Mouse (Mus musculus): ENCODE measurements at regions not wholly inside any gene's neighbourhood (a gene's known extent, or its start where the extent isn't known, plus 50 kb on each side); places are given as distances from the start of the nearest gene placed in this dataset.

DNA sequence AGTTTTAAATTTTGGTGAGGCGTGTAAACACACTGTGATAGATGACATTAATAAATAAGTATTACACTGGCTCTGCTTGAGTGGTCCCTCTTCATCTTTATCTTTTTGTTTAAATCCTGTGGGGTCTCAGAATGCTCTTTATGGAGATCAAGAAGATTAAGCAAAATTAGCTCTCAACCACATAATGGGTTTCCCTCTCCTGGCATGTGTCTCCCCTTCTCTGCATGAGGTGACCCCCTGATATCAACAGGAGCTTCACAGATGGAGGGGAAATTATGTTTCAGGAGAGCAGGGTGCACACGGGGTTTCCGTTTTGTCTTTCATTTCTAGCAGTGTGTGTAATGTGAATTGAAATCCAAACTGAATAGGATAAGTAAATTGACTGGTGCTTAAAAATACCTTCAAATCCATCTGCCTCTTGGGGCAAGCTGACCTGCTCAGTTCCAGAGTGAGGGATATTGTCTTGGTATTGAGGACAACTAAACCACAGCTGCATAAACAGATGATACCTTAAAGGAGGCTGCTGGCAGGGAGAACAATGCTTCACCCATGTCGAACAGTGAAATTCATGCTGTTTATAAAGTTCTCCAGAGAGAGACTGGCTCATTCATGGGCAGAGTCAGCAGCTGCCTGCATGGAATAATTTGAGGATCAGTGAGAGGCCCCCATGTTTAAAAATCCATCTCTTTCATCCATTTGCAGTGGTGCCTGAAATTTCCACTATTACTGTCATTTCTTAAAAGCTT, 518.3 kb upstream of the Nr2f1 start:
- in situ Hi-C loops (cut with MboI; ENCODE audit: low sequenced_read_pairs in 2 of 2, unreplicated experiment in 2 of 2), result no loop called here
- no peak for TF ChIP-seq CHD2 (IDR thresholded peaks at IDR 0.05; ENCODE audit: low read depth, low read length)
- TF ChIP-seq HCFC1 (IDR thresholded peaks at IDR 0.05; ENCODE audit: borderline replicate concordance, insufficient read depth, low read length), result no peak
- no peak for TF ChIP-seq ZNF384 (IDR thresholded peaks at IDR 0.05; ENCODE audit: low read depth, low read length)
- no peak for TF ChIP-seq ZC3H11A (IDR thresholded peaks at IDR 0.05; ENCODE audit: borderline replicate concordance, low read depth, low read length)
- TF ChIP-seq MAFK (IDR thresholded peaks at IDR 0.05; ENCODE audit: insufficient read depth, low read depth, low read length), result no peak
- no peaks in the 10 kb centered on the region for H3K36me3 ChIP-seq (ENCODE audit: control insufficient read depth, insufficient read depth, low read length, poor library complexity, severe bottlenecking)
- H3K4me3 ChIP-seq (ENCODE audit: insufficient read depth in 1 of 2, low read depth in 1 of 2, low read length in 2 of 2, poor library complexity in 1 of 2, severe bottlenecking in 1 of 2), result no peak overlapping the region
- no peaks in the 10 kb centered on the region for H3K4me1 ChIP-seq (ENCODE audit: control insufficient read depth in 2 of 2, insufficient read depth in 2 of 2, low read length in 2 of 2, poor library complexity in 1 of 2)
- H3K27ac ChIP-seq (ENCODE audit: insufficient read depth, low read depth, low read length, poor library complexity, severe bottlenecking), result no peak overlapping the region
- no peak for DNase-seq (ENCODE audit: low read depth, low spot score)
- no peak overlapping the region for H3K9ac ChIP-seq (ENCODE audit: insufficient read depth, low read depth, low read length, poor library complexity, severe bottlenecking)
- H3K9me3 ChIP-seq (ENCODE audit: control insufficient read depth, insufficient read depth, low read depth, low read length), result no peaks in the 10 kb centered on the region

DNA sequence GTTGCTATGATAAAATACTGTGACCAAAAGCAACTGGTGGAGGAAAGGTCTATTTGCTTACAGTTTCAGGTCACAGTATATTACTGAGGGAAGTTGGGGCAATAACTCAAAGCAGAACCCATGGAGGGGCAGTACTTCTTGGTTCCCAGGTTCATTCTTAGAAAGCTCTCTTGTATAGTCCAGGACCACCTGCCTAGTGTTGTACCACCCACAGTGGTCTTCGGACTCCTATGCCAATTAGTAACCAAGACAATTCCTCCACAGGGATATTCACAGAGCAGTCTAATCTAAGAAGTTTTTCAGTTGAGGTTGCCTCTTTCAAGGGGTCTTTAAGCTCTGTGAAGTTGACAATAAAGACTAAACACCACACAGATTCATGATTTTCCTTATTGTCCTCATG, 517.6 kb upstream of the Nr2f1 start:
- Histone ChIP-seq H3K9me3 (ENCODE audit: control insufficient read depth, insufficient read depth, low read depth, low read length) (no peaks in the 10 kb centered on the region), H3K27ac (ENCODE audit: insufficient read depth, low read depth, low read length, poor library complexity, severe bottlenecking) (no peak overlapping the region), H3K4me3 (ENCODE audit: insufficient read depth in 1 of 2, low read depth in 1 of 2, low read length in 2 of 2, poor library complexity in 1 of 2, severe bottlenecking in 1 of 2) (no peak overlapping the region), H3K9ac (ENCODE audit: insufficient read depth, low read depth, low read length, poor library complexity, severe bottlenecking) (no peak overlapping the region), H3K36me3 (ENCODE audit: control insufficient read depth, insufficient read depth, low read length, poor library complexity, severe bottlenecking) (no peaks in the 10 kb centered on the region), H3K4me1 (ENCODE audit: control insufficient read depth in 2 of 2, insufficient read depth in 2 of 2, low read length in 2 of 2, poor library complexity in 1 of 2) (no peaks in the 10 kb centered on the region)
- DNase-seq (ENCODE audit: low read depth, low spot score), result no peak
- no peak for TF ChIP-seq ZNF384 (IDR thresholded peaks at IDR 0.05; ENCODE audit: low read depth, low read length)
- in situ Hi-C loops (cut with MboI; ENCODE audit: low sequenced_read_pairs in 2 of 2, unreplicated experiment in 2 of 2), result no loop called here

DNA sequence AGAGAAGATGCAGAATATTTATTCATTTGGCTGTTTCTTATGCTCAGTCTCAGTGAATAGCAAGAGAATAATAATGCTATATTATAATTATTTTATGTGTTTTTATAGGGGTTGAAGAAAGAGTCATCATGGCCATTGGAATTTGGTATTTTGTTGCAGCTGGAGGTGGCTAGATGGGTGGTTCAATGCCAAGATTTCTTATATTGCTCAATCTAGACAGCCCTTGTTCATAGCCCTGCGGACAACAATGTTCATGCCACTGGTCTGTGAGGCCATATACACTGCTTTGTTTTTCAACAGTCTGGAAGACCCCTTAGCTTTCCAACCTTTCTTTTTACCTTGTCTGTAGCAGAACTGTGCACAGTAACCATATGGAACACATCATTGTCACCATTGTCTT, 505.1 kb upstream of the Nr2f1 start:
- H3K9me3 ChIP-seq (ENCODE audit: control insufficient read depth, insufficient read depth, low read depth, low read length), result no peaks in the 10 kb centered on the region
- in situ Hi-C loops (cut with MboI; ENCODE audit: low sequenced_read_pairs in 2 of 2, unreplicated experiment in 2 of 2), result no loop called here

DNA sequence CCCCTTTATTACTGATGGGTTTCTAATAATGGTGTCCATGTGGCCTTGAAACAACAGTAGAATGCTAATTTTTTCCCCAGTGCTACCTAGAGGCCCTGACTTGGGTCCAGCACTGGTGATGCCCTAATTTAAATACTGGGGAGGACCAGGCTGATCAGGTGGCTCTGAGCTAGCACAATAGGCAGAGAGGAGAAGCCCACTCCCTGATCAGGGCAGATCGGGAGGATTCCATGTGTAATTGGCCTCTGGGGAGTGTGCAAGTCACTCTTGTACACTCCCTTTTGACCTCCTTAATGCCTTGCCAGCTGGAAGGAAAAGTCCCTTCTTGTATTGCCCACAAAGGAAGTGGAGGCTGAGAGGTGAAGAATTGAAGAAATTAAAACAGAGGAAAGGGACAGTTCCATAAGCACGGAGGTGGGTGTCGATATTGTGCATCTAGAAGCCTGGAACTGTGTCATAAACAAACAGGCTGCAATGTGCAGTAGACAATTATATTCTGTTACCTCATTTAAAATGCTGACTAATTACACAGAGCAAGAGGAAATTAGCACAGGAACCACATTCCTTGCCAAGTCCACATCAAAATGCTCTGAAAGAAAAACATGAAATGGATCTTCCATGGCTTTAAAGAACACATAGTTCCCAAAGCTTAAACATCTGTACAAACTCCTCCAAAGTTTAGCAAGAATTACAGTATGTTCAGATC, 498.4 kb upstream of the Nr2f1 start:
- Histone ChIP-seq H3K9me3 (ENCODE audit: control insufficient read depth, insufficient read depth, low read depth, low read length) (no peaks in the 10 kb centered on the region), H3K36me3 (ENCODE audit: control insufficient read depth, insufficient read depth, low read length, poor library complexity, severe bottlenecking) (no peaks in the 10 kb centered on the region), H3K27ac (ENCODE audit: insufficient read depth, low read depth, low read length, poor library complexity, severe bottlenecking) (no peak overlapping the region), H3K4me3 (ENCODE audit: insufficient read depth in 1 of 2, low read depth in 1 of 2, low read length in 2 of 2, poor library complexity in 1 of 2, severe bottlenecking in 1 of 2) (no peak overlapping the region), H3K4me1 (ENCODE audit: control insufficient read depth in 2 of 2, insufficient read depth in 2 of 2, low read length in 2 of 2, poor library complexity in 1 of 2) (no peaks in the 10 kb centered on the region), H3K9ac (ENCODE audit: insufficient read depth, low read depth, low read length, poor library complexity, severe bottlenecking) (no peak overlapping the region)
- no peak for DNase-seq (ENCODE audit: low read depth, low spot score)
- TF ChIP-seq ZNF384 (IDR thresholded peaks at IDR 0.05; ENCODE audit: low read depth, low read length) (no peak), MAFK (IDR thresholded peaks at IDR 0.05; ENCODE audit: insufficient read depth, low read depth, low read length) (no peak), HCFC1 (IDR thresholded peaks at IDR 0.05; ENCODE audit: borderline replicate concordance, insufficient read depth, low read length) (no peak), CHD2 (IDR thresholded peaks at IDR 0.05; ENCODE audit: low read depth, low read length) (no peak), ZC3H11A (IDR thresholded peaks at IDR 0.05; ENCODE audit: borderline replicate concordance, low read depth, low read length) (no peak)
- in situ Hi-C loops (cut with MboI; ENCODE audit: low sequenced_read_pairs in 2 of 2, unreplicated experiment in 2 of 2), result no loop called here

More for the DNA sequence above, 505.1 kb upstream of the Nr2f1 start:
- Histone ChIP-seq H3K4me3 (ENCODE audit: insufficient read depth in 1 of 2, low read depth in 1 of 2, low read length in 2 of 2, poor library complexity in 1 of 2, severe bottlenecking in 1 of 2) (no peak overlapping the region), H3K36me3 (ENCODE audit: control insufficient read depth, insufficient read depth, low read length, poor library complexity, severe bottlenecking) (no peaks in the 10 kb centered on the region), H3K4me1 (ENCODE audit: control insufficient read depth in 2 of 2, insufficient read depth in 2 of 2, low read length in 2 of 2, poor library complexity in 1 of 2) (no peaks in the 10 kb centered on the region), H3K27ac (ENCODE audit: insufficient read depth, low read depth, low read length, poor library complexity, severe bottlenecking) (no peak overlapping the region), H3K9ac (ENCODE audit: insufficient read depth, low read depth, low read length, poor library complexity, severe bottlenecking) (no peak overlapping the region)
- TF ChIP-seq CHD2 (IDR thresholded peaks at IDR 0.05; ENCODE audit: low read depth, low read length) (no peak), ZC3H11A (IDR thresholded peaks at IDR 0.05; ENCODE audit: borderline replicate concordance, low read depth, low read length) (no peak), MAFK (IDR thresholded peaks at IDR 0.05; ENCODE audit: insufficient read depth, low read depth, low read length) (no peak)
- DNase-seq (ENCODE audit: low read depth, low spot score), result no peak
